In genomic region chr5:44217685-44218041, GRCm38 (mm10) we compare ENCODE assay signal across 31 mouse cellular contexts. TPM values are rescaled to one million over a fixed set of nuclear protein-coding genes. Genes with fewer than 3 reads are reported as not detected.
DNase-seq lines count a peak whose midpoint lies in the region; ATAC-seq and TF ChIP-seq lines count a peak whose summit lies in the region.
"Had no signal": no experiment of that assay in that cellular context is flagged by ENCODE, and none has a peak within 500 bp of the region (broad histone marks: within the 10 kb centered on the region; RNA-seq: fewer than 3 reads in every experiment).

No protein-coding gene starts in this region.

- peaks cover 5% of the 10 kb centered on the region; the same call in 1 of the 2 replicates for H3K36me3 ChIP-seq in kidney, postnatal 0 days (ENCODE audit: insufficient read depth, low read length)
- peaks cover 9% of the 10 kb centered on the region; the same call in 1 of the 2 replicates for H3K36me3 ChIP-seq in kidney, embryonic 14.5 days (ENCODE audit: control insufficient read depth, insufficient read depth, low read length)
- H3K36me3 ChIP-seq in embryonic facial prominence, embryonic 12.5 days = no peaks in the 10 kb centered on the region
- peaks cover 12% of the 10 kb centered on the region; the same call in 1 of the 2 replicates for H3K36me3 ChIP-seq in limb, embryonic 12.5 days
- H3K36me3 ChIP-seq in forebrain, embryonic 16.5 days (ENCODE audit: control insufficient read depth, insufficient read depth) = no peaks in the 10 kb centered on the region
- H3K36me3 ChIP-seq: embryonic facial prominence, embryonic 15.5 days; stomach, embryonic 15.5 days had no signal

- H3K9me3 ChIP-seq in kidney, postnatal 0 days (replicated peaks; ENCODE audit: low read length) = no peaks in the 10 kb centered on the region
- no peaks in the 10 kb centered on the region for H3K9me3 ChIP-seq in kidney, embryonic 14.5 days (ENCODE audit: control insufficient read depth, low read length)
- no peaks in the 10 kb centered on the region for H3K9me3 ChIP-seq in embryonic facial prominence, embryonic 12.5 days
- no peaks in the 10 kb centered on the region for H3K9me3 ChIP-seq in limb, embryonic 12.5 days
- no peaks in the 10 kb centered on the region for H3K9me3 ChIP-seq in forebrain, embryonic 16.5 days (ENCODE audit: control insufficient read depth, low read length)
- H3K9me3 ChIP-seq: embryonic facial prominence, embryonic 15.5 days; forebrain, embryonic 12.5 days; G1E; heart, embryonic 12.5 days; midbrain, embryonic 13.5 days; neural tube, embryonic 15.5 days; stomach, embryonic 15.5 days had no signal

- no peak overlapping the region for H3K27ac ChIP-seq in kidney, postnatal 0 days
- no peak overlapping the region for H3K27ac ChIP-seq in kidney, embryonic 14.5 days (ENCODE audit: low read depth, low read length)
- peak overlapping the region; percentile 81; the same call in 1 of the 2 replicates for H3K27ac ChIP-seq in embryonic facial prominence, embryonic 12.5 days
- 0 out of 2 replicates have a peak overlapping the region, but pooled peaks have one; percentile 47 for H3K27ac ChIP-seq in limb, embryonic 12.5 days
- no peak overlapping the region for H3K27ac ChIP-seq in forebrain, embryonic 16.5 days (ENCODE audit: low read length)
- H3K27ac ChIP-seq: embryonic facial prominence, embryonic 15.5 days; forebrain, embryonic 12.5 days; hindbrain, embryonic 14.5 days; left cerebral cortex, adult 2 months; liver, embryonic 14.5 days; macrophage; midbrain, embryonic 13.5 days; neural tube, embryonic 15.5 days; stomach, embryonic 15.5 days had no signal

- 48% methylated on average over 5 of the region's 5 CpGs for WGBS in kidney, postnatal 0 days
- 54% methylated on average over 5 of the region's 5 CpGs for WGBS in kidney, embryonic 14.5 days
- 36% methylated on average over 5 of the region's 5 CpGs for WGBS in embryonic facial prominence, embryonic 12.5 days
- 47% methylated on average over 5 of the region's 5 CpGs for WGBS in limb, embryonic 12.5 days
- 88% methylated on average over 5 of the region's 5 CpGs for WGBS in forebrain, embryonic 16.5 days

- no peak for TF ChIP-seq CTCF in kidney, postnatal 0 days (IDR thresholded peaks at IDR 0.05; ENCODE audit: low read depth)

- no peak for ATAC-seq in kidney, postnatal 0 days (replicated peaks; ENCODE audit: low FRiP score, low read depth)
- ATAC-seq in kidney, embryonic 14.5 days (ENCODE audit: low FRiP score, low TSS enrichment) = no peak
- 0 out of 2 replicates have a peak, but pooled peaks have one; percentile 47 for ATAC-seq in embryonic facial prominence, embryonic 12.5 days (ENCODE audit: insufficient number of reproducible peaks, insufficient read depth, low FRiP score, low TSS enrichment)
- ATAC-seq in limb, embryonic 12.5 days (ENCODE audit: insufficient number of reproducible peaks, insufficient read depth, low FRiP score, low TSS enrichment, low read depth) = no peak
- no peak for ATAC-seq in forebrain, embryonic 16.5 days
- ATAC-seq: midbrain, embryonic 13.5 days had no signal

- no peak overlapping the region for H3K9ac ChIP-seq in kidney, postnatal 0 days (ENCODE audit: low read depth, low read length)
- no peak overlapping the region for H3K9ac ChIP-seq in kidney, embryonic 14.5 days (ENCODE audit: low read depth, low read length)
- H3K9ac ChIP-seq in embryonic facial prominence, embryonic 12.5 days = no peak overlapping the region
- H3K9ac ChIP-seq in limb, embryonic 12.5 days (replicated peaks) = no peak overlapping the region
- no peak overlapping the region for H3K9ac ChIP-seq in forebrain, embryonic 16.5 days (replicated peaks; ENCODE audit: low read depth, low read length)
- H3K9ac ChIP-seq: embryonic facial prominence, embryonic 15.5 days; forebrain, embryonic 12.5 days; heart, embryonic 12.5 days; hindbrain, embryonic 14.5 days; liver, embryonic 14.5 days; midbrain, embryonic 13.5 days; neural tube, embryonic 15.5 days; stomach, embryonic 15.5 days had no signal

- no peaks in the 10 kb centered on the region for H3K4me1 ChIP-seq in kidney, postnatal 0 days (replicated peaks; ENCODE audit: insufficient read depth, low read length)
- no peaks in the 10 kb centered on the region for H3K4me1 ChIP-seq in kidney, embryonic 14.5 days (ENCODE audit: control insufficient read depth, insufficient read depth, low read length)
- peaks cover 4% of the 10 kb centered on the region; the same call in 1 of the 2 replicates for H3K4me1 ChIP-seq in embryonic facial prominence, embryonic 12.5 days
- peaks cover 5% of the 10 kb centered on the region; the same call in 1 of the 2 replicates for H3K4me1 ChIP-seq in limb, embryonic 12.5 days (replicated peaks)
- no peaks in the 10 kb centered on the region for H3K4me1 ChIP-seq in forebrain, embryonic 16.5 days (replicated peaks; ENCODE audit: control insufficient read depth, insufficient read depth, low read length)
- H3K4me1 ChIP-seq: forebrain, embryonic 12.5 days; heart, embryonic 12.5 days; neural tube, embryonic 15.5 days; stomach, embryonic 15.5 days had no signal

- no peak overlapping the region for H3K4me3 ChIP-seq in kidney, postnatal 0 days (replicated peaks; ENCODE audit: low read depth, low read length)
- no peak overlapping the region for H3K4me3 ChIP-seq in kidney, embryonic 14.5 days (ENCODE audit: low read length)
- no peak overlapping the region for H3K4me3 ChIP-seq in embryonic facial prominence, embryonic 12.5 days
- no peak overlapping the region for H3K4me3 ChIP-seq in limb, embryonic 12.5 days (replicated peaks)
- H3K4me3 ChIP-seq in forebrain, embryonic 16.5 days (replicated peaks; ENCODE audit: low read length) = no peak overlapping the region
- H3K4me3 ChIP-seq: embryonic facial prominence, embryonic 15.5 days; forebrain, embryonic 12.5 days; heart, embryonic 12.5 days; left cerebral cortex, adult 2 months; midbrain, embryonic 13.5 days; neural tube, embryonic 15.5 days; stomach, embryonic 15.5 days had no signal

- H3K4me2 ChIP-seq in kidney, postnatal 0 days (ENCODE audit: low read length) = no peak overlapping the region
- H3K4me2 ChIP-seq in kidney, embryonic 14.5 days (replicated peaks; ENCODE audit: low read depth, low read length) = no peak overlapping the region
- H3K4me2 ChIP-seq in embryonic facial prominence, embryonic 12.5 days (replicated peaks) = peak overlapping the region; percentile 15; the same call in 1 of the 2 replicates
- H3K4me2 ChIP-seq in limb, embryonic 12.5 days = no peak overlapping the region
- no peak overlapping the region for H3K4me2 ChIP-seq in forebrain, embryonic 16.5 days (ENCODE audit: low read length)
- H3K4me2 ChIP-seq: embryonic facial prominence, embryonic 15.5 days; forebrain, embryonic 12.5 days; heart, embryonic 12.5 days; hindbrain, embryonic 14.5 days; midbrain, embryonic 13.5 days; neural tube, embryonic 15.5 days; stomach, embryonic 15.5 days had no signal

- DNase-seq in kidney, postnatal 0 days (ENCODE audit: low spot score) = peak; percentile 9
- peak; percentile 44 for DNase-seq in CD4-positive, CD25-positive, alpha-beta regulatory T cell, adult 2 months (ENCODE audit: low read depth, low spot score)
- DNase-seq in gastrocnemius, adult 8-10 months (ENCODE audit: low spot score in 2 of 2) = no peak
- DNase-seq in layer of hippocampus, postnatal 36 days = no peak
- DNase-seq: adrenal gland, postnatal 10 days; cerebellum, adult 8-10 months; cerebellum, postnatal 36 days; gastrocnemius, postnatal 14 days; heart, adult 18-20 months; kidney, adult 8-10 months; kidney, postnatal 25 days; liver; lung, adult 2 months; lung, postnatal 10 days; retina, postnatal 1 day; right cerebral cortex, postnatal 25 days had no signal

- no peaks in the 10 kb centered on the region for H3K27me3 ChIP-seq in kidney, postnatal 0 days (ENCODE audit: insufficient read depth, low read length)
- no peaks in the 10 kb centered on the region for H3K27me3 ChIP-seq in kidney, embryonic 14.5 days (ENCODE audit: control insufficient read depth, insufficient read depth, low read length)
- no peaks in the 10 kb centered on the region for H3K27me3 ChIP-seq in embryonic facial prominence, embryonic 12.5 days
- no peaks in the 10 kb centered on the region for H3K27me3 ChIP-seq in limb, embryonic 12.5 days
- H3K27me3 ChIP-seq in forebrain, embryonic 16.5 days (replicated peaks; ENCODE audit: control insufficient read depth, insufficient read depth, low read length) = no peaks in the 10 kb centered on the region
- H3K27me3 ChIP-seq: embryonic facial prominence, embryonic 15.5 days; forebrain, embryonic 12.5 days; heart, embryonic 12.5 days; midbrain, embryonic 13.5 days; neural tube, embryonic 15.5 days; stomach, embryonic 15.5 days had no signal

RNA-seq across cellular contexts. Expression of gene Tapt1, which starts 8.8 kb away (rescaled TPM):
- 27.4 and 28.2 TPM in 2 replicates for polyA plus RNA-seq in kidney, postnatal 0 days (2015; fragmentation: Nextera tagmentation; extraction: Ambion mirVana)
- polyA plus RNA-seq in kidney, embryonic 14.5 days (2014; fragmentation: Nextera tagmentation; extraction: Ambion mirVana) = 23.0 and 35.8 TPM in 2 replicates
- 39.2 and 40.5 TPM in 2 replicates for polyA plus RNA-seq in embryonic facial prominence, embryonic 12.5 days (2016; fragmentation: Nextera tagmentation; extraction: Ambion mirVana)
- polyA plus RNA-seq in limb, embryonic 12.5 days (2016; fragmentation: Nextera tagmentation; extraction: Ambion mirVana) = 40.0 and 43.5 TPM in 2 replicates
- 10 to 100 TPM; 38.3 to 45.8 (median 41.1) TPM for total RNA-seq in gastrocnemius, adult 8-10 months (2022)
- polyA plus RNA-seq in forebrain, embryonic 16.5 days (2015; fragmentation: Nextera tagmentation; extraction: Ambion mirVana) = 26.4 and 27.3 TPM in 2 replicates
- total RNA-seq in layer of hippocampus, postnatal 36 days (2021) = 10 to 100 TPM; 48.1 to 49.2 TPM

Comparison
In these comparisons a context has a peak if more than half of its experiments do, and no peak if none do; other contexts are left out.
1. DNase-seq: peak in kidney, postnatal 0 days (single experiment) and CD4-positive, CD25-positive, alpha-beta regulatory T cell, adult 2 months (single experiment); none in gastrocnemius, adult 8-10 months (0 of 2) and layer of hippocampus, postnatal 36 days (0 of 2).
2. H3K27ac ChIP-seq: peak in embryonic facial prominence, embryonic 12.5 days (single experiment) and limb, embryonic 12.5 days (single experiment); none in kidney, postnatal 0 days (single experiment), kidney, embryonic 14.5 days (single experiment) and forebrain, embryonic 16.5 days (single experiment).